Mouse (Mus musculus) C2C12 (cell line): ENCODE data around the gene Kmt5a. TPM values are rescaled to one million over a fixed set of nuclear protein-coding genes. Genes with fewer than 3 reads are reported as not detected.
"Not testable (repeated sequence)": the region's sequence is repeated elsewhere in the genome, so short reads cannot be mapped to it uniquely, and the experiment has no call there.

ENCODE experiments used
- H3K27me3 ChIP-seq: one replicate; pipeline ENCODE4 v1.6.1; 2011; ENCODE audit not compliant: control insufficient read depth, insufficient read depth, insufficient read length
- H3K36me3 ChIP-seq: one replicate; pipeline ENCODE4 v1.6.1; 2011; ENCODE audit not compliant: control insufficient read depth, insufficient read depth
- H3K4me3 ChIP-seq: one replicate; pipeline ENCODE4 v1.5.1; 2011; ENCODE audit warnings: mild to moderate bottlenecking, control low read depth; ENCODE audit not compliant: poor library complexity, insufficient read depth, severe bottlenecking
- H3K79me2 ChIP-seq: one replicate; pipeline ENCODE4 v1.6.1; 2011; ENCODE audit not compliant: control insufficient read depth, insufficient read depth
- H3K79me3 ChIP-seq: one replicate; pipeline ENCODE4 v1.6.1; 2011; ENCODE audit warnings: low read depth, control low read depth
- H3ac ChIP-seq: one replicate; pipeline ENCODE3; 2011; ENCODE audit warnings: low read depth; ENCODE audit not compliant: control insufficient read depth, insufficient read length
- CEBPB ChIP-seq: IDR thresholded peaks from one replicate; pipeline ENCODE4 v1.6.1; 2011; ENCODE audit warnings: low read depth, mild to moderate bottlenecking, control low read depth, moderate library complexity
- CTCF ChIP-seq: IDR thresholded peaks from one replicate; pipeline ENCODE4 v1.5.1; 2011; ENCODE audit not compliant: control insufficient read depth, insufficient read depth, insufficient read length
- FOSL1 ChIP-seq: IDR thresholded peaks from one replicate; pipeline ENCODE4 v1.8.0; 2011; ENCODE audit warnings: mild to moderate bottlenecking, low read length; ENCODE audit not compliant: poor library complexity, insufficient read depth, severe bottlenecking
- MAX ChIP-seq: IDR thresholded peaks from one replicate; pipeline ENCODE4 v1.6.1; 2011; ENCODE audit warnings: mild to moderate bottlenecking, control low read depth
- MYOD1 ChIP-seq: IDR thresholded peaks from one replicate; pipeline ENCODE4 v1.6.1; 2011; ENCODE audit warnings: low read depth; ENCODE audit not compliant: control insufficient read depth, insufficient read length
- MYOG ChIP-seq: IDR thresholded peaks from one replicate; pipeline ENCODE4 v1.6.1; 2011; ENCODE audit not compliant: control insufficient read depth, insufficient read length; ENCODE audit errors: extremely low read depth
- USF1 ChIP-seq: IDR thresholded peaks from one replicate; pipeline ENCODE4 v1.6.1; 2011; ENCODE audit warnings: low read depth, mild to moderate bottlenecking, control low read depth, moderate library complexity
- polyA plus RNA-seq: library from polyadenylated mRNA; unstranded; fragments of >200 nt; fragmentation: generic; extraction: Trizol; gene quantifications from one replicate; pipeline ENCODE4 v1.2.1, GENCODE M21; 2012; ENCODE audit warnings: missing spikeins

Gene Kmt5a
- polyA plus RNA-seq, 1 experiment, result 91.5 TPM

- no peaks in the 10 kb centered on the region for H3K27me3 ChIP-seq
Observed at GRCm38 (mm10) chr5:124456762-124457161, 17.0 kb downstream of the Kmt5a start.

GRCm38 (mm10) chr5:124460922-124461321 is 21.2 kb downstream of the Kmt5a start:
- not testable (repeated sequence) for H3K79me3 ChIP-seq, H3K27me3 ChIP-seq, H3ac ChIP-seq, H3K79me2 ChIP-seq, H3K4me3 ChIP-seq
- peaks cover 61% of the 10 kb centered on the region for H3K36me3 ChIP-seq

More at GRCm38 (mm10) chr5:124456762-124457161, 17.0 kb downstream of the Kmt5a start:
- TF ChIP-seq CTCF, result no peak
- no peak for TF ChIP-seq CEBPB
- no peak for TF ChIP-seq USF1
- no peak for TF ChIP-seq MYOD1
- TF ChIP-seq FOSL1, result no peak
- Histone ChIP-seq H3K79me3 (peaks cover 6% of the 10 kb centered on the region), H3K79me2 (peaks cover 18% of the 10 kb centered on the region), H3ac (no peak overlapping the region), H3K36me3 (peaks cover 87% of the 10 kb centered on the region), H3K4me3 (no peak overlapping the region)

DNA sequence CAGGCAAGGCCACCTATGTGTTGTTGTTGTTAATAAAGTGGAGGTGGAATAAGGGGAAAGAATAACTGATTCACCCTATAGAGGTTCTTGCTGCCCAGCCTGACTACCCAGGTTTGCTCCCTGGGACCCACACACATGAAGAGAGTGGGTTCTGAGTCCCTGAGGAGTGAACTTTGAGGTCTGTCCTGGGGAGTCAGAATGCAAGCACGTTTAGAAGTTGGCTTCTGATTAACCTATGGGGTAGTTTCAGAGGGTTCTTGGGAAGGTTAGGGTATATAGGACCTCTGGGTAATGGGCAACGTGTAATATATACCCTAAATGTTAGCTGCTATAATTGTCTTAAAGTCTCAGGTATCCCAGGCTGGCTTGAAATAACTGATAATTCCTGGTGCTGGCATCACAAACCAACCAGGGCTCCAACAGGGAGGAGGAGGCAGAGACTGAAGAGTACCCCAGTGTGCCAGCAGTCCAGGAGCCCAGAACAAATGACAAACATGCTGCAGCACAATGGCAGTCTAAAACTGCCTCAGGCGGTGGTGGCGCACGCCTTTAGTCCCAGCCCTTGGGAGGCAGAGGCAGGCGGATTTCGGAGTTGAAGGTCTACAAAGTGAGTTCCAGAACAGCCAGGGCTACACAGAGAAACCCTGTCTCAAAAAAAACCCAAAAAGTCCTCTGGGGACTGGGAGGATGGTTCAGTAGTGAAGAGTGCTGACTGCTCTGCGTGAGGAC is 22.7 kb downstream of the Kmt5a start:
- peaks cover 46% of the 10 kb centered on the region for H3K36me3 ChIP-seq
- no peak overlapping the region for H3K4me3 ChIP-seq
- no peaks in the 10 kb centered on the region for H3K79me3 ChIP-seq
- no peaks in the 10 kb centered on the region for H3K27me3 ChIP-seq
- no peaks in the 10 kb centered on the region for H3K79me2 ChIP-seq
- TF ChIP-seq FOSL1, result no peak
- no peak for TF ChIP-seq CEBPB
- TF ChIP-seq CTCF, result no peak
- no peak for TF ChIP-seq MAX
- TF ChIP-seq MYOD1, result no peak
- no peak for TF ChIP-seq MYOG
- TF ChIP-seq USF1, result no peak
- no peak overlapping the region for H3ac ChIP-seq

- TF ChIP-seq MYOD1 (no peak), CEBPB (no peak), CTCF (no peak), USF1 (no peak), MAX (no peak), FOSL1 (no peak), MYOG (no peak)
- no peak overlapping the region for H3K4me3 ChIP-seq
- no peaks in the 10 kb centered on the region for H3K27me3 ChIP-seq
- no peaks in the 10 kb centered on the region for H3K79me2 ChIP-seq
- no peaks in the 10 kb centered on the region for H3K79me3 ChIP-seq
- no peak overlapping the region for H3ac ChIP-seq
- H3K36me3 ChIP-seq, result peaks cover 40% of the 10 kb centered on the region
Observed at GRCm38 (mm10) chr5:124463462-124463861, 23.7 kb downstream of the Kmt5a start.

DNA sequence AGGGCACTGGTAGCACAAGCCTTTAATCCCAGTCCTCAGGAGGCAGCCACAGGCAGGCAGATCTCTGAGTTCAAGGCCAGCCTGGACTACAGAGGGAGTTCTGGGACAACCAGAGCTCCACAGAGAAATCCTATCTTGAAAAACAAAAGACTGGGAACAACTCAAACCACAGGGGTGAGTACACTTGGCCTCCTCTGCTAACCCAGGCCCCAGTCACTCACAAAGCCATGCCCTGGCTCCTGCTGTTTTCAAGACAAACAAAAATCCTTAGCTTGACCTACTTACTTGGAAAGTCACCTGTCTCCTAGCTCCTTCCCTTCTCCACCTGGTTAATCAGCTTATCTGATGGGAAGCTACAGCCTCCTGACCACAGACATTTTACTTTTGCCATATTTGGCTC is 25.2 kb downstream of the Kmt5a start:
- Histone ChIP-seq H3K36me3 (peaks cover 26% of the 10 kb centered on the region), H3K4me3 (no peak overlapping the region), H3K79me3 (no peaks in the 10 kb centered on the region), H3K79me2 (no peaks in the 10 kb centered on the region), H3ac (no peak overlapping the region), H3K27me3 (no peaks in the 10 kb centered on the region)
- TF ChIP-seq MAX (no peak), MYOG (no peak), MYOD1 (no peak), CEBPB (no peak), USF1 (no peak), FOSL1 (no peak), CTCF (no peak)

GRCm38 (mm10) chr5:124467766-124468165 is 28.0 kb downstream of the Kmt5a start:
- Histone ChIP-seq H3K4me3 (no peak overlapping the region), H3ac (no peak overlapping the region), H3K27me3 (no peaks in the 10 kb centered on the region), H3K79me2 (no peaks in the 10 kb centered on the region), H3K79me3 (no peaks in the 10 kb centered on the region), H3K36me3 (peaks cover 5% of the 10 kb centered on the region)
- no peak for TF ChIP-seq CTCF
- TF ChIP-seq MYOG, result no peak
- TF ChIP-seq USF1, result no peak
- no peak for TF ChIP-seq MYOD1
- no peak for TF ChIP-seq CEBPB
- no peak for TF ChIP-seq MAX
- no peak for TF ChIP-seq FOSL1
